Mouse (Mus musculus) liver, embryonic 14.5 days (tissue): ENCODE measurements around the gene Gls.

ENCODE experiments used
- CTCF ChIP-seq: IDR thresholded peaks from 2 replicates; pipeline ENCODE4 v1.5.1; 2016; ENCODE audit warnings: antibody characterized with exemption, low read depth, control low read depth
- EP300 ChIP-seq: IDR thresholded peaks from 2 replicates; pipeline ENCODE4 v1.6.1; 2016; ENCODE audit warnings: antibody characterized with exemption, low read depth

DNA sequence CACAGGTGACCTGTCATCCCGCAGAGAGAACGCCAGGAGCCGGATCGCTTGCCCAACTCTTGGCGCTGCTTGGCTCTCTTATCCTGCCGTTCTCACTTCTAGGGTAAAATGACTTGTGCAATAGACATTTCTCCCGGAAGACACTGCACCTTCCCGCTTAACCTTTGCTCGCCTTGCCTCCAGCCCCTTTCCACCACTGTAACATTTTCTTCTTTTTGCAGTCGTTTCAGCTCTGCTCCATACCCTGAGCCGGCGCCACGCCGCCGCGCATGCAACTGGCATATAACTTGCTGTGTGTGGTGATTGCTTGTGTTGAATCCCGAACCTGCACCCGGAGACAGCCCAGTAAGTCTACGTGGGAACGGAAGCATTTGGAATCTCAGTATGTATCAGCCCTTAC, 113.3 kb downstream of the Gls start:
- TF ChIP-seq CTCF: no peak
- TF ChIP-seq EP300: no peak
